Mouse (Mus musculus) thymus, adult 2 months (tissue): ENCODE measurements around the gene Cntnap4. TPM values are rescaled to one million over a fixed set of nuclear protein-coding genes. Genes with fewer than 3 reads are reported as not detected.

ENCODE experiments used
- DNase-seq: peaks from one replicate; pipeline ENCODE4 v3.0.0; 2021
- H3K27ac ChIP-seq: fragments of 200-500 bp; 2 replicates; pipeline ENCODE4 v1.5.1; 2012; ENCODE audit warnings: low read length, control low read depth; ENCODE audit not compliant: control insufficient read depth, insufficient read depth
- H3K27me3 ChIP-seq: fragments of 200-500 bp; 2 replicates; pipeline ENCODE4 v1.6.1; 2012; ENCODE audit warnings: mild to moderate bottlenecking, low read length, moderate library complexity, mixed read lengths; ENCODE audit not compliant: control insufficient read depth, insufficient read depth
- H3K36me3 ChIP-seq: fragments of 200-500 bp; 2 replicates; pipeline ENCODE4 v1.6.1; 2012; ENCODE audit warnings: mild to moderate bottlenecking, low read length, moderate library complexity; ENCODE audit not compliant: control insufficient read depth, insufficient read depth
- H3K4me1 ChIP-seq: fragments of 200-500 bp; replicated peaks from 2 replicates; pipeline ENCODE4 v1.6.1; 2012; ENCODE audit warnings: low read length; ENCODE audit not compliant: control insufficient read depth, insufficient read depth
- H3K4me3 ChIP-seq: fragments of 200-500 bp; 2 replicates; pipeline ENCODE4 v1.5.1; 2012; ENCODE audit warnings: mild to moderate bottlenecking, low read length, control low read depth, moderate library complexity; ENCODE audit not compliant: control insufficient read depth, insufficient read depth
- CTCF ChIP-seq: fragments of 200-500 bp; IDR thresholded peaks from 2 replicates; pipeline ENCODE4 v1.5.1; 2012; ENCODE audit warnings: mild to moderate bottlenecking, control low read depth, low read length, moderate library complexity, borderline replicate concordance; ENCODE audit not compliant: control insufficient read depth, poor library complexity, insufficient read depth; ENCODE audit errors: extremely low read depth
- POLR2A ChIP-seq: fragments of 200-500 bp; IDR thresholded peaks from 2 replicates; pipeline ENCODE4 v1.6.1; 2012; ENCODE audit warnings: mild to moderate bottlenecking, low read length, control low read depth, moderate library complexity; ENCODE audit not compliant: control insufficient read depth, poor library complexity, insufficient read depth; ENCODE audit errors: extremely low read depth
- WGBS: fragments of 180-500 bp; shearing (Covaris S2); methylation state at CpG from one replicate; pipeline ENCODE4 v1.1.7; 2018; 5-methylcytosine and 5-hydroxymethylcytosine counted together
- polyA plus RNA-seq: library from polyadenylated mRNA; depleted of rRNA; stranded (reverse); fragments of >200 nt; gene quantifications from 2 replicates; pipeline ENCODE4 v1.2.3, GENCODE M21; 2012

The Cntnap4 gene
- polyA plus RNA-seq, 1 experiment: 0.01 TPM

GRCm38 (mm10) chr8:112922151-112922550 is 352.3 kb downstream of the Cntnap4 start:
- TF ChIP-seq CTCF (no peak), POLR2A (no peak)
- H3K36me3 ChIP-seq: no peaks in the 10 kb centered on the region
- no peaks in the 10 kb centered on the region for H3K4me1 ChIP-seq
- DNase-seq: no peak
- no peak overlapping the region for H3K4me3 ChIP-seq
- H3K27ac ChIP-seq: no peak overlapping the region
- no peaks in the 10 kb centered on the region for H3K27me3 ChIP-seq

DNA sequence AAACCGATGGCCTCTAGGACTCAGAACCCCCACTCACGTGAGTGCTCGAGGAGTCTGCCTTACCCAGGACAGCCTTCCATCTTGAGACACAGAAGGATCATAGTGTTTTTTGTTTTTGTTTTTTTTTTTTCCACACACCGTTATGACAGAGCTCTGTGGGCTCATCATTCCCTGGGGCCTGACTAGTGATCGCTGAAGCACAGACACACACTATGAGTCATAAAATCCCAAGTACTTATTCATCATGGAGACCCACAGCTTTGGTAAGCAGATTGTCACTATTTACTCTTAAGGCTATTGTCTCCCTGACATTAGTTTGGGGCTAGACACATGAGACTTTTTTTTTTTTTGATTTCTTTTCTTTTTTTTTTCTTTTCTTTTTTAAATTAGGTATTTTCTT is 352.9 kb downstream of the Cntnap4 start:
- Histone ChIP-seq H3K4me3 (no peak overlapping the region), H3K36me3 (no peaks in the 10 kb centered on the region), H3K27ac (no peak overlapping the region), H3K4me1 (no peaks in the 10 kb centered on the region), H3K27me3 (no peaks in the 10 kb centered on the region)
- TF ChIP-seq CTCF: no peak
- TF ChIP-seq POLR2A: no peak
- 88% methylated on average over 5 of the region's 5 CpGs for WGBS
- DNase-seq: no peak
